Mouse (Mus musculus): ENCODE results near the gene Phactr3. TPM values are rescaled to one million over a fixed set of nuclear protein-coding genes. Genes with fewer than 3 reads are reported as not detected.

Phactr3 gene
- total RNA-seq, 2 experiments from 2014 or later = 6.8 TPM; not detected in 1

DNA sequence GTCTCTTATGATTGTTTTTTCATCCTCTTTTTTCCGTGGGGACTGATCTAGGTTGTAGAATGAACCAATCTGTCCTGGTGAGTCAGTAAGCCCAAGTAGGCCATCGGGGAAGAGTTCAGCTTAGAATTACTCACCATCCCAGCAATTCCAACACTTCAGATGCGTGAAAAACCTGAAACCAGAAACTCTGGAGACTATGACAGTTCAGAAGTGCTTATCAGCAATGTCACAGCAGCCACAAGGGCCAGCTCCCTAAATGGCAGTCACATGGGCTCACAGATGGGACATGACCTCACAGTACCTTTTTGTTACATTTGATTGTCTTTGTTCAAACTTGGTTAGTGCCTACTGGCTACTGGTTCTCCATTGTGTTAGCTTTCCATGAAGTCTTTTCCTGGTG lies 124.2 kb downstream of the Phactr3 start:
- ATAC-seq (replicated peaks; ENCODE audit: low FRiP score, low TSS enrichment, poor library complexity, severe bottlenecking) = no peak

DNA sequence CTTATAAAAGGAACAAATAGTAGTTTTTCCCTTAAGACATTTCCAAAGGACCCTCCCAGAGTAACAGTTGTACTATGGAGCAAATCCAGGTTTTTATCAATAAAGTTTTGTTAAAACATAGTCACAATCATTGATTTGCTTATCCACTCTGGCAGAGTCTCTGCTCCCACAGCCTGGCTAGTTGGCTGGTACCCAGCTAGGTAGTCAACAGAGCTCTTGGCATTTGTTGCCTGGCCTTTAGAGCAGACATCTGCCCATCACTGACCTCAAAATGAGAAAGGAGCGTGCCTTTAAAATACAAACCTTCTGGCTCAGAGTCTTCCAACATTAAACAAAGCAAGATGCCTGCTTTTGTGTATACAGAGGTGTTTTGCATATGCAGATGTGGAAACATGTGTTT lies 126.1 kb downstream of the Phactr3 start:
- no peak for ATAC-seq (replicated peaks; ENCODE audit: low FRiP score, low TSS enrichment, poor library complexity, severe bottlenecking)

DNA sequence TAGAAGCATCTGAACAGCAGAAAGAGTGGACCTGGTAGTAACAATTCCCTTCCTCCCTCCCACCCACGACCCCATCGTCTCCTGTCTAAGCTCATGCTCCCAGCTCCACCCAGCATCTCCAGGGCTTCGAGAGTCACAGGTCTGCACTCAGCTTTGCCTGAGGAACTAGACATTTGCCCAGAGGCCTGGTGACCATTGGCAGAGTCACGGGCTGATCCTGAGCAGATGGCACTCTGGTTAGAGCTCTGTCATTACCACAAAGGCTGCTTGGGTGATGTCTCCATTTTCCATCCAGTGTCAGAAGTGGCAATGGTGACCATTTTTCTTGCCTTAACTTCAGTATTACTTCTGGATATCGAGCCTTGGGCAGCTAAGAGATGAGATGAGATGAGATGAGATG lies 127.1 kb downstream of the Phactr3 start:
- ATAC-seq (replicated peaks; ENCODE audit: low FRiP score, low TSS enrichment, poor library complexity, severe bottlenecking) = no peak

DNA sequence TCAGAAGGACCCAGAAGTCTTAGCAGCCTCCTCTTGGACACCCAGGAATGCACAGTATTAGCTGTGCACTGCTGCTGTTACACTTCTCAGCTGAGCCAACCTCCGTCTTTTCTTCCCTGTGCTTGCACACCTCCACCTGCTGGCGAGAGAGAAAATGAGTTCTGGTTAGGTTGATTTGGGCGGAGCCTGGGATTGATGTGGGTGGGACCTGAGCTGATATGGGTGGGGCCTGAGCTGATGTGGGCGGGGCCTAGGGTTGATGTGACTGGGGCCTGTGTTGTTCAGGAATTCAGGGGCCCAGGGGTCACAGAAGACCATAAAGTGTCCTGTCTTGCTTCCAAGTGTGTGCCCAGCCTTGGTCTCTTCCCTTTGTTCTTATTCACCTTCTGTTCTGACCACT lies 128.0 kb downstream of the Phactr3 start:
- peak; percentile 51; the same call in 1 of the 2 replicates for ATAC-seq (replicated peaks; ENCODE audit: low FRiP score, low TSS enrichment, poor library complexity, severe bottlenecking)

DNA sequence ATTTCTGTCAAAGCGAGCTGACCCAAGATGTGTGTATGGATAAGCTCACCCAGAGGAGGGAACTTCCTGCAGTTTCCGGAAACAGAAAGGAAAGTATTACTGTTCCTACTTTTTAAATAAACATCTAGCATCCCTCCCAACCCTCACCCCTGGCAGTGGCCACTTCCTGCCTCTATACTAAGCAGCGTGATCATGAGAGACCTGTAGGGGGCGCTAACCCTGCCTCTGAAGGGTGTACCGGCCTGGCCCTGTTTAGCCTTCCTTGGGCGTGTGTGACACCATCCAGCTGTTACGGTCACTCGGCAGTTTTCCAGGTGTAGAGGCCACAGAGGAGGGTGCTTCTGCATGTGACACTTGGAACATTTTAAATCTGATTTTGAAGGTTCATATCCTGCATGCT lies 128.5 kb downstream of the Phactr3 start:
- no peak for ATAC-seq (replicated peaks; ENCODE audit: low FRiP score, low TSS enrichment, poor library complexity, severe bottlenecking)

DNA sequence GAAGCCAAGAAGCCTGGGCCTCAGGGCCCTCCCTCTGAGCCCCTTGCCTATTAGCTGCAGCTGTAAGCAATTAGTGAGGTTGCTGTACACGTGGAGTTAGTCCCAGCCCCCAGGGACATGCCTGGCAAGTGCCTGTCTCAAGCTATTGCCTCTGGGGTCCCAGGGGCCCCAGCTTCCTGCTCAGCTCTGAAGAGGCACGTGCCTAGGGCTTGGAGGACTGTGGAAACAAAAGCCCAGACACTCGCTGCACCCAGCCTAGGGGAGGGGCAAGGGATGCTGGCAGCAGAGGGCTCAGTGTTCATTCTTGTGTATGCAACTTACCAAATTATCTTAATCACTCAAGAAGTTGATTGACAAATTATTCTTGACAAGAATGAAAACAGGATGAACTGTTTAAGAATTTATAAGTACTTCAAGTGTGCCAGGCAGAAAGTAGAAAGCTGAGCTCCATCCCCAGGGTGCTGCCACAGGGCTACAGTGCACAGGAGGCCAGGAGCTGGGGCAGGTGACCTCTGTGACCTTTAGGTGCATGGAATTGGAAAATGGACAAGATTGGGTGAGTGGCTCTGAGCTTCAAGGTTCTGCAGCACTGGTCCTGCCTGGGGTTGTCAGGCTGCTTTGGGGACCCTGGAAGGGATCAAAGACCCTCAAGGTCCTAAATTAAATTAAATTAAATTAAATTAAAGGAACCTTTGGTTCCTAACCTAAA lies 138.5 kb downstream of the Phactr3 start:
- no peak for ATAC-seq (replicated peaks; ENCODE audit: low FRiP score, low TSS enrichment, poor library complexity, severe bottlenecking)

DNA sequence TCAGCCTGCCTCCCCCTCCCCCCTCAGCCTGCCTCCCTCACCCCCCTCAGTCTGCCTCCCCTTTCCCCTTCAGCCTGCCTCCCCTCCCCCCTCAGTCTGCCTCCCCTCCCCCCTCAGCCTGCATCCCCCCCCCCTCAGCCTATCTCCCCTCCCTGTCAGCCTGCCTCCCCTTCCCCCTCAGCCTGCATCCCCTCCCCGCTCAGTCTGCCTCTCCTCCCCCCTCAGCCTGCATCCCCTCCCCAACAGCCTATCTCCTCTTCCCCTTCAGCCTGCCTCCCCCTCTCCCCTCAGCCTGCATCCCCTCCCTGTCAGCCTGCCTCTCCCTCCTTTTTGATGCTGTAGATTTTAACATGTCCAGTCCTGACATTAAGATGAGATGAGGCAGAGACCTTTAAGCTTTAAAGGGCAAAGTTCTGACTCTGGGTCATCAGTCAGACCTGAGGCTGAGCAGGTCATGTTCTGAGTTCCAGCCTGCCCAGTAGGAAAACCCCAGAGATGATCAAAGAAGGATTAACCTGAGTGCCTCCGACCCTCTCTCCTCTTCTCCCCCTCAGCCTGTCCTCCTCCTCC lies 139.3 kb downstream of the Phactr3 start:
- no peak for ATAC-seq (replicated peaks; ENCODE audit: low FRiP score, low TSS enrichment, poor library complexity, severe bottlenecking)

DNA sequence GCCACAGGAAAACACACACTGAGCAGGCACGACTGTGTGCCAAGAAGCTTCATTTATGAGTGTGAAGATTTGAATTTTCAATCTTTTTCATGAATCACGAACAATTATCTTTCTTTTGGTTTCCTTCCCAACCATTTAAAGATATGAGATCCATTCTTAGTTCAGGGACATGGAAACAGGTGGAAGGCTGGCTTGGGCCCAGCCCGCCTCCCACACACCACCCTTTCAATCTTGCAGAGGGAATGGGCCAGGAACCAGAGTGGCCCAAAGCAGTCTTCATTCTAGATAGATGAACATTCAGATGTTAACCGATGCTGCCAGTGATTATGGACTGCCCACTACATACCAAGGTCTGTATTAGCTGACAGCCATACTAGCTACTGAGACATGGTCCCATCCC lies 144.3 kb downstream of the Phactr3 start:
- no peak for ATAC-seq (replicated peaks; ENCODE audit: low FRiP score, low TSS enrichment, poor library complexity, severe bottlenecking)

DNA sequence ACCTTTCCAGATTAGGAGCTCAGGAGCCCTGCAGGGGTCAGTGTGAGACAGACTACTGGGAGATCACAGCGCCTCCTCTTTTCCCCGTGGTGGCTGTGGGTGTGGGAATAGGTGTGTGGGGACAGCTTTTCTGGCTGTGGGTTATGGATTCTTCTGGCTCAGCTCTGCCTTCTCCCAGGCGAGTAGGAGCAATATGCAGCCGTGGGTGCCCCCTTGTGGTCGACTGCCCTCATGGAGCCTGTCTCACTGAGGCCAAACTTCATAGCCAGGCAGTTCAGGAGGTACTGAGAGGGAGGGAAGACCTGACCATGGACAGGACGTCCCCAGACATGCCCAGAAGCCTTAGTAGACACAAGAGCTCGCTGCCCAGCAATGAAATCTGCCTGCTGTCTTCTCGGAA lies 145.6 kb downstream of the Phactr3 start:
- ATAC-seq (replicated peaks; ENCODE audit: low FRiP score, low TSS enrichment, poor library complexity, severe bottlenecking) = peak; percentile 85

DNA sequence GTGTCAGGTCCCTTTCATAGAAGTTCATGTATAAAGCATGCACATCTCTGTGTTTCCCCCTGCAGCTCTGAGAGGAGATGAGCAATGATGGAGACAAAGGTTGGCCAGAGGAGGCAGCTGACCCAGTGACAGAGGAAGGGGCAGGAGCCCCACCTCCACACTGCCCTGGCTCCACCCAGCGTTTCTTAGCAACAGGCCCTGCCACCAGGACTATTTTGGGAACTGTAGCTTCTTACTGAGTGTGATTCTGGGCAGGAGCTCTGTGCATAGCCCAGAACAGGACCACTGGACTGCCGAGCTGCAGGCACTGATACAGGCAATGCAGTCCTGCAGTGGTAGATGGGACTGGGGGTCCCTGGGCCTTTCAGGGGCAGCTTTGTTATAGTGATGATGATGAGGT lies 146.7 kb downstream of the Phactr3 start:
- ATAC-seq (replicated peaks; ENCODE audit: low FRiP score, low TSS enrichment, poor library complexity, severe bottlenecking) = no peak

DNA sequence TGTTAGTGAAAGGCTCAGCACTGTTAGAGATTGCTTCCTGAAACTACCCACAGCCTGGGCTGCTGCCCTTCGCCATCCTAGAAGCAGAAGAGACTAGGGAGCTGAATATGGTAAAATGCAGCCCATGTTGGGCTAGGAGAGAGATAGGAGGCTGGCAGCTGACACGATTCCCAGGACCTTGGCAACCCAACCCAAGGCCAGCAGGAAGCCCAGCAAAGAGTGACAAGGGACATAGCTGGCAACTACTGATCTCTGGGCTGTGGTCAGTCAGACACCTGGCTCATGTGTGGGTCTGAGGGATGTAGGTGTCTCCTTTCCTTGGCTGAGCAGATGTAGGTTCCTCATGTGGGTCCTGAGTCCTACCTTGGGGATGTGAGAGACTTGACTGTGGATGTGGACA lies 152.0 kb downstream of the Phactr3 start:
- ATAC-seq (replicated peaks; ENCODE audit: low FRiP score, low TSS enrichment, poor library complexity, severe bottlenecking) = no peak

DNA sequence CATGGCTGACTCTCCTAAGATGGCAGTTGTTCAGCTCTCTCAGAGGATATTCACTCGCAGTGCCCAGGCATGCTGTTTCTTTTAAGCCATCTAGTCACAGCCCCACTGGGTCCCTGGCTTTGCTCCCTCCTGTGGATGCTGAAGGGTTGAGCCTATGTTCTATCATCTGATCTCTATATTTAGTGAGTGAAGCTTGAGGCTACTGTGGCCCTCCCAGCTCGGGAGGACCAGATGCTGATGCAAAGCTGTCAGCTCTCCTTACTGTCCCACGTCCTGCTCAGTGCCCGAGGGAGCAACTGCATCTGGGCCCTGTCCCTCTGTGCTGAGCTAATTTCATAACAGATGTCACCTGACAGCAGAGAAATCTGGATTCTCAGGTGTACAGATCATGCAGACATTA lies 153.6 kb downstream of the Phactr3 start:
- ATAC-seq (replicated peaks; ENCODE audit: low FRiP score, low TSS enrichment, poor library complexity, severe bottlenecking) = no peak

DNA sequence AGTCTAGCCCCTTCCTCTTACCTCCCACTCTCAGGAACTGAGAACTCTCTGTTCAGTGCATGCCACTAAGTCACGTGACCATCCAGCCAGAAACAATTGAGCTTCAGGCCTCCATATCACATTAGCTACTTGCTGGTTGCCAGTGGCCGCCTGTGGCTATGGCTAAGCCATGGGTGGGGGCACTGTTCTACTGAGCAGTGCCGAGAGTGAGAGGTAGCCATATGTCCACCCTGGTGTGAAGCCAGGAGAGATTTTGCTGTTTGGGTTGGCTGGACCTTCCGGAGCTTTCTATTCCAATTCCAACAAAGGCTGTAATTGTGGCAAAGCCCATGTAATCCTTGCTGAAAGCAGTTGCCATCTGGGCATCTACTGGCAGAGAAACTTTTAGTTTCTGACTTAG lies 155.4 kb downstream of the Phactr3 start:
- ATAC-seq (replicated peaks; ENCODE audit: low FRiP score, low TSS enrichment, poor library complexity, severe bottlenecking) = no peak

DNA sequence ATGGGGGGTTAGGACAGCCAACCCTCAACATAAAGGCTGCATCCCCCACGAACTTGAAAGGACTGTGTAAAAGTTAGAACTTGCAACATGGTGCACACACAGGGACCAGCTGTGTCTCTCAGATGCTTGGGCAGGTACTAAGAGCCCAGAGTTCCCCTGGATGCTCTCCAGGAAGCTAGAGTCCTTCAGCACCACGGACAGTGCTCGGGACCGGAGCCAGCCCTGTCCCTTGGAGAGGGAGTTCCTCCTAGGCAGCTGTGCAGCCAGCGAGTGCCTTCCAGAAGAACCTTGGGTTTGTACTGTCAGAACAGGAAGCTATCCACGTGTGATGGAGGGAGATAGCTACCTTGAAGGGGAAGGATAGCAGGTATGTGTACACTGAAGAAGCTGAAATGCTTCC lies 158.4 kb downstream of the Phactr3 start:
- peak; percentile 56; the same call in 1 of the 2 replicates for ATAC-seq (replicated peaks; ENCODE audit: low FRiP score, low TSS enrichment, poor library complexity, severe bottlenecking)

DNA sequence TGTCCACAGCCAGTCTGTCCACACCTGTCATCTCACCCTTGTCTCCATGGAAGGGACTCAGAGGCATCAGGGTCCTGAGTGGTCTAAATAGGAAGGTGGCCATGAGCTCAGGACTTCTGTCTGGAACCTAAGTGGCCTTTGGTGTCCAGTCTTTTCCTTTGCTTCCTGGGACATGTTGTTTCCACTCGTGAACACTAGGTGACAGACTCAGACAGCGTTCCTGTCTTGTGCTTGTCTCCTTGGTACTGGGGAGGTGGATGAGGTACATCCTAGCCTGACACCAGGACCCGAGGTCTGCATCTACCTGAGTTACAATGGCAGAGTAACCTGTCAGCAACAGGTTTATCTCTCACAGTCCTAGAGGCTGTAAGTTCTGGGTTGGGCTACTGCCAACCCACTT lies 162.4 kb downstream of the Phactr3 start:
- no peak for ATAC-seq (replicated peaks; ENCODE audit: low FRiP score, low TSS enrichment, poor library complexity, severe bottlenecking)

DNA sequence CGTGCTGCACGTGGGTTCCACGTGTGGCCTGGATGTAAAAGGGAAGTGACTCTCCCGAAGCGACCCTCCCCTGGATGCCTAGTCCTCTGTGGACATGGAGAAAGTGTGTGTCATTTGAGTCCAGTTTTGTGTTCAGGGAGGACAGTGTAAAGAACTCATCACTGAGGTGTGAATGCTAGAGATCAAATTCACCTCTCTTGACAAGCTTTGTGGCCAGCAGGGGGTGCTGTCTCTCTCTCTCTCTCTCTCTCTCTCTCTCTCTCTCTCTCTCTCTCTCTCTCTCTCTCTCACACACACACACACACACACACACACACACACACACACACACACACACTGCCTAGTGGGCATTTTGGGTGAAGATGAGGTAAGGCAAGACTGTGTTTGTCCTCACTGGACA lies 168.5 kb downstream of the Phactr3 start:
- no peak for ATAC-seq (replicated peaks; ENCODE audit: low FRiP score, low TSS enrichment, poor library complexity, severe bottlenecking)

DNA sequence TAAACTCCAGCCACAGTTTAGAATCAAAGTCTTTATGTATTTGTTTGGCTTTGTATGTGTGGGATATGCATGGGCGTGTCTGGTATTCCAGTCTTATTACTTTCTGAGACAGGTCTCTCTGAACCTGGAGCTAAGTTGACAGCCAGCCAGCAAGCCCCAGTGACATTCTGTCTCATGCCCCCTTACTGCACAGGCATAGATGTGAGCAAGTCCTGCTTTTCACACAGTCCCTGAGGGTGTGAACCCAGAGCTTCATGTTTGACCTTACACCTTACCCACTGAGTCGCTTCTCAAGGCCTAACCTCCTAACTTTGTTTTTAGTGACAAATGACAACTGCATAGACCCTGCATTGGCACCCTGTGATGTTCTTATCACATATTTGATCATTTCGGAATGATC lies 169.9 kb downstream of the Phactr3 start:
- ATAC-seq (replicated peaks; ENCODE audit: low FRiP score, low TSS enrichment, poor library complexity, severe bottlenecking) = no peak

DNA sequence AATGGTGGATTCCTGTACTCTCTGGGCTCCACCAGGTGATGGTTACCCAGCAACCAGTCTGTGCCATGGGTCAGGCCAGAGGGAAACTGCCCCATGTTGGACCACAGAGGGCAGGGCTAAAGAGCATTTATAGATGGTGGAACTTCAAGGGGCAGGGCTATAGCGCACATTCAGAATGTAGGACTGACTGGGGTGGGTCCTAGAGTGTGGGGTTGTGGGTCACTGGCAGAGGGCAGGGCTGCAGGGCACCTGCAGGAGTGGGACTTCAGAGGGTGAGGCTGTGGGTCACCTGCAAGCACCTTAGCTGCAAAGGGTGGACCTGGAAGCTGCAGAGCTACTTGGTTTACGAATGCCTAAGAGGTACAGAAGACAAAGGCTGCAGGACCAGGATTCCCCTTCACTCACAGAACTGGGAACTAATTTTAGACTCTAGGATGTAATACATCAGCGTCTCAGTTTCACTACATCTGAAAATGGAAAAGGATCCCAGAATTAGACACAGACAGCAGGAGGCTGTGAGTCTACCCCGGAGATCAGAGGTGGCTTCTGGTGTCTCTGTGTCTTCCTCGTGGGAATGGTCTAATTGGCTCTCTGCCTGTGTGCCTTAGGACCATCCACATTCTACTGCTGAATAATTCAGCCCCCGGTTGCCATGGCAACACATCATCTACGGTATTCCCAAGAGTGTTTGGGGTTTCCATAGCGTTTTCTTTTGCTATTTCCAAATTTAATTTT lies 184.8 kb downstream of the Phactr3 start:
- no peak for ATAC-seq (replicated peaks; ENCODE audit: low FRiP score, low TSS enrichment, poor library complexity, severe bottlenecking)

DNA sequence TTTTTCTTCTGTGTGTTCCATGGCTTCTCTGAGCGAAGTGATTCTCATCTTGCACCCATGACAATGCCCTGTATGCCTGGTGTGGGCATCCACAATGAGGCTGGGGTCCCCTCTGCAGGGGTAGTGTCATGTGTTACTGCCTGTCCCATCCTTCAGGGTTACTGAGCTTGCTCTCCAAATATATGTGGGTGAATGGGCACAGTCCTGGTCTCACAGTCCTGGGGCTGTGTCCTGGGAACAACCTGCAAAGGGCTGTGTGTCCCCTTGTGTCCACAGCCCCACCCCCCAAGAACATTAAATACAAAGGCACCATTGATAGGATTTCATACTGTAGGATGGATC lies 185.4 kb downstream of the Phactr3 start:
- no peak for ATAC-seq (replicated peaks; ENCODE audit: low FRiP score, low TSS enrichment, poor library complexity, severe bottlenecking)

DNA sequence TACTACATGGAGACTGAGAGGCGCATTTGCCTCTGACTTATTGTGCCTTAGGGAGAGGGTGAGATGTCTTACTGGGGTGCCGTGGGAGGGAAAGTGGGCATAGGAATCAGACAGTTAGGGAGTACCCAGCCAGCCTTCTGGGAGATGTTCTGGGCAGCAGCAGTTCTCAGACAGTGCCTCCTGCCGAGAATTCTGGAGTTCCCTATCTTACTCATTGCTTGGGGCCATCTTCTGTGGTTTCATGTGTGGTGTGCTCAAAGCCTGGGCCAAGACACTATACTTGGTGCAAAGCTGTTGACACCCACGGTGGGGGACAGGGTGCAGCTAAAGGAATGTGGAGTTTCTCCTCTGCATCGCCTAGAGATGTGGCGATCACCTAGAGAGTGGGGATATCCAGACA lies 185.9 kb downstream of the Phactr3 start:
- ATAC-seq (replicated peaks; ENCODE audit: low FRiP score, low TSS enrichment, poor library complexity, severe bottlenecking) = no peak

DNA sequence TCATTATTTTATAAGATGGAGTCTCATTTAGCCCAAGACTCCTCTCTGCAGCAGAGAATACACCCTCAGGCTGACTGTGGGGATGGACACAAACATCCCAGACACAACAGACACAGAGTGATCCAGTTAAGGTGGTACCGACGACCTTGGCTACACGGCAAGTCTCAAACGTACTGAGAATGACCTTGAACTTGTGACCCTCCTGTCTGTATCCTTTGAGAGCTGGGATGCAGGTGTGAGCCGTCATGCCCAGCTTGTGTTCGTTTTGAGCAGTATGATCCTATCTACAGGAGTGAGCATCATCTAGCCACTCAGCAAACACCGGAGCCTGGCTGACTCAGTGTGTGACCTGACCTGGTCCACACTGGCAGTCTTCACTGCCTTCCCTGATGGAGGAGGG lies 194.8 kb downstream of the Phactr3 start:
- no peak for ATAC-seq (replicated peaks; ENCODE audit: low FRiP score, low TSS enrichment, poor library complexity, severe bottlenecking)
